Mouse (Mus musculus): ENCODE results near the gene Zmat3. TPM values are rescaled to one million over a fixed set of nuclear protein-coding genes. Genes with fewer than 3 reads are reported as not detected.

Zmat3 gene
- polyA plus RNA-seq, 1 experiment from 2014 or later = 9.1 TPM

- Histone ChIP-seq H3K4me3 (replicated peaks; ENCODE audit: low read length) (no peak overlapping the region), H3K36me3 (replicated peaks; ENCODE audit: control insufficient read depth, insufficient read depth) (no peaks in the 10 kb centered on the region), H3K4me1 (replicated peaks; ENCODE audit: control insufficient read depth, insufficient read depth, low read length) (peaks cover 29% of the 10 kb centered on the region), H3K9me3 (ENCODE audit: control insufficient read depth, low read length) (no peaks in the 10 kb centered on the region), H3K27me3 (ENCODE audit: control insufficient read depth, insufficient read depth, low read length) (no peaks in the 10 kb centered on the region), H3K27ac (no peak overlapping the region), H3K4me2 (replicated peaks) (peak overlapping the region; percentile 56; the same call in 1 of the 2 replicates), H3K9ac (no peak overlapping the region)
- DNase-seq (ENCODE audit: low spot score) = no peak
- 58% methylated on average over 4 of the region's 4 CpGs for WGBS
- no peak for ATAC-seq (ENCODE audit: low FRiP score)
These were observed 33.6 kb upstream of the Zmat3 start for GRCm38 (mm10) chr3:32399381-32399780.

GRCm38 (mm10) chr3:32398623-32399022, 32.8 kb upstream of the Zmat3 start:
- H3K27me3 ChIP-seq (ENCODE audit: control insufficient read depth, insufficient read depth, low read length) = no peaks in the 10 kb centered on the region
- ATAC-seq (ENCODE audit: low FRiP score) = no peak
- H3K9me3 ChIP-seq (ENCODE audit: control insufficient read depth, low read length) = no peaks in the 10 kb centered on the region
- H3K27ac ChIP-seq = no peak overlapping the region
- peak overlapping the region; percentile 56 for H3K4me2 ChIP-seq (replicated peaks)
- no peak for DNase-seq (ENCODE audit: low spot score)
- WGBS = 41% methylated on average over 4 of the region's 4 CpGs
- H3K4me1 ChIP-seq (replicated peaks; ENCODE audit: control insufficient read depth, insufficient read depth, low read length) = peaks cover 29% of the 10 kb centered on the region
- no peaks in the 10 kb centered on the region for H3K36me3 ChIP-seq (replicated peaks; ENCODE audit: control insufficient read depth, insufficient read depth)
- H3K9ac ChIP-seq = peak overlapping the region; percentile 95
- peak overlapping the region; percentile 92; the same call in 1 of the 2 replicates for H3K4me3 ChIP-seq (replicated peaks; ENCODE audit: low read length)

- ATAC-seq (ENCODE audit: low FRiP score) = no peak
- no peak for DNase-seq (ENCODE audit: low spot score)
- peak overlapping the region; percentile 96; the same call in 1 of the 2 replicates for H3K27ac ChIP-seq
- peak overlapping the region; percentile 56 for H3K4me2 ChIP-seq (replicated peaks)
- WGBS = 2% methylated on average over 7 of the region's 7 CpGs
- H3K27me3 ChIP-seq (ENCODE audit: control insufficient read depth, insufficient read depth, low read length) = no peaks in the 10 kb centered on the region
- peak overlapping the region; percentile 95 for H3K9ac ChIP-seq
- no peaks in the 10 kb centered on the region for H3K9me3 ChIP-seq (ENCODE audit: control insufficient read depth, low read length)
- peak overlapping the region; percentile 92 for H3K4me3 ChIP-seq (replicated peaks; ENCODE audit: low read length)
- H3K36me3 ChIP-seq (replicated peaks; ENCODE audit: control insufficient read depth, insufficient read depth) = no peaks in the 10 kb centered on the region
- H3K4me1 ChIP-seq (replicated peaks; ENCODE audit: control insufficient read depth, insufficient read depth, low read length) = peaks cover 29% of the 10 kb centered on the region
These were observed 32.3 kb upstream of the Zmat3 start for GRCm38 (mm10) chr3:32398175-32398538.

GRCm38 (mm10) chr3:32397461-32398174, 31.8 kb upstream of the Zmat3 start, which contains the start of gene Pik3ca:
Pik3ca (plus strand) TSS chr3:32397671.
- Histone ChIP-seq H3K4me3 (replicated peaks; ENCODE audit: low read length) (peak within 1 kb of the TSS; percentile 92), H3K27me3 (ENCODE audit: control insufficient read depth, insufficient read depth, low read length) (no peaks in the 10 kb centered on the region), H3K9me3 (ENCODE audit: control insufficient read depth, low read length) (no peaks in the 10 kb centered on the region), H3K4me1 (replicated peaks; ENCODE audit: control insufficient read depth, insufficient read depth, low read length) (peaks cover 29% of the 10 kb centered on the region), H3K4me2 (replicated peaks) (peak within 1 kb of the TSS; percentile 56), H3K36me3 (replicated peaks; ENCODE audit: control insufficient read depth, insufficient read depth) (no peaks in the 10 kb centered on the region), H3K27ac (peak within 1 kb of the TSS; percentile 96), H3K9ac (peak within 1 kb of the TSS; percentile 95)
- DNase-seq (ENCODE audit: low spot score) (peak; percentile 64), ATAC-seq (ENCODE audit: low FRiP score) (peak; percentile 66)
- under 1% methylated on average over 43 of the region's 65 CpGs for WGBS

GRCm38 (mm10) chr3:32396794-32397460, 31.1 kb upstream of the Zmat3 start:
- peak overlapping the region; percentile 96 for H3K27ac ChIP-seq
- peak overlapping the region; percentile 95 for H3K9ac ChIP-seq
- peaks cover 29% of the 10 kb centered on the region for H3K4me1 ChIP-seq (replicated peaks; ENCODE audit: control insufficient read depth, insufficient read depth, low read length)
- H3K4me3 ChIP-seq (replicated peaks; ENCODE audit: low read length) = peak overlapping the region; percentile 92
- H3K27me3 ChIP-seq (ENCODE audit: control insufficient read depth, insufficient read depth, low read length) = no peaks in the 10 kb centered on the region
- H3K36me3 ChIP-seq (replicated peaks; ENCODE audit: control insufficient read depth, insufficient read depth) = no peaks in the 10 kb centered on the region
- H3K9me3 ChIP-seq (ENCODE audit: control insufficient read depth, low read length) = no peaks in the 10 kb centered on the region
- WGBS = under 1% methylated on average over 53 of the region's 77 CpGs
- peak overlapping the region; percentile 56 for H3K4me2 ChIP-seq (replicated peaks)
- ATAC-seq (ENCODE audit: low FRiP score) (peak; percentile 99), DNase-seq (ENCODE audit: low spot score) (peak; percentile 96)

GRCm38 (mm10) chr3:32395771-32396551, 30.1 kb upstream of the Zmat3 start:
- Histone ChIP-seq H3K4me3 (replicated peaks; ENCODE audit: low read length) (peak overlapping the region; percentile 92), H3K36me3 (replicated peaks; ENCODE audit: control insufficient read depth, insufficient read depth) (no peaks in the 10 kb centered on the region), H3K4me2 (replicated peaks) (peak overlapping the region; percentile 56), H3K9ac (peak overlapping the region; percentile 95), H3K4me1 (replicated peaks; ENCODE audit: control insufficient read depth, insufficient read depth, low read length) (peaks cover 29% of the 10 kb centered on the region), H3K27ac (peak overlapping the region; percentile 96), H3K27me3 (ENCODE audit: control insufficient read depth, insufficient read depth, low read length) (no peaks in the 10 kb centered on the region), H3K9me3 (ENCODE audit: control insufficient read depth, low read length) (no peaks in the 10 kb centered on the region)
- DNase-seq (ENCODE audit: low spot score) (peak; percentile 26), ATAC-seq (ENCODE audit: low FRiP score) (no peak)
- 28% methylated on average over 23 of the region's 24 CpGs for WGBS

- no peak for ATAC-seq (ENCODE audit: low FRiP score)
- Histone ChIP-seq H3K27ac (no peak overlapping the region), H3K36me3 (replicated peaks; ENCODE audit: control insufficient read depth, insufficient read depth) (no peaks in the 10 kb centered on the region), H3K9me3 (ENCODE audit: control insufficient read depth, low read length) (no peaks in the 10 kb centered on the region), H3K4me1 (replicated peaks; ENCODE audit: control insufficient read depth, insufficient read depth, low read length) (peaks cover 14% of the 10 kb centered on the region; the same call in 1 of the 2 replicates), H3K27me3 (ENCODE audit: control insufficient read depth, insufficient read depth, low read length) (no peaks in the 10 kb centered on the region), H3K9ac (no peak overlapping the region), H3K4me3 (replicated peaks; ENCODE audit: low read length) (no peak overlapping the region), H3K4me2 (replicated peaks) (no peak overlapping the region)
- DNase-seq (ENCODE audit: low spot score) = no peak
- 90% methylated on average over 8 of the region's 8 CpGs for WGBS
These were observed 28.2 kb upstream of the Zmat3 start for GRCm38 (mm10) chr3:32393986-32394385.

GRCm38 (mm10) chr3:32392841-32393240, 27.0 kb upstream of the Zmat3 start:
- Histone ChIP-seq H3K4me1 (replicated peaks; ENCODE audit: control insufficient read depth, insufficient read depth, low read length) (0 out of 2 replicates have a peak, but pooled peaks cover 5% of the 10 kb centered on the region), H3K27ac (no peak overlapping the region), H3K4me2 (replicated peaks) (no peak overlapping the region), H3K9ac (no peak overlapping the region), H3K4me3 (replicated peaks; ENCODE audit: low read length) (no peak overlapping the region), H3K36me3 (replicated peaks; ENCODE audit: control insufficient read depth, insufficient read depth) (no peaks in the 10 kb centered on the region), H3K9me3 (ENCODE audit: control insufficient read depth, low read length) (no peaks in the 10 kb centered on the region), H3K27me3 (ENCODE audit: control insufficient read depth, insufficient read depth, low read length) (no peaks in the 10 kb centered on the region)
- WGBS = 89% methylated on average over 4 of the region's 4 CpGs
- DNase-seq (ENCODE audit: low spot score) (no peak), ATAC-seq (ENCODE audit: low FRiP score) (no peak)

- H3K36me3 ChIP-seq (replicated peaks; ENCODE audit: control insufficient read depth, insufficient read depth) = no peaks in the 10 kb centered on the region
- H3K9ac ChIP-seq = no peak overlapping the region
- no peak overlapping the region for H3K4me3 ChIP-seq (replicated peaks; ENCODE audit: low read length)
- H3K27me3 ChIP-seq (ENCODE audit: control insufficient read depth, insufficient read depth, low read length) = no peaks in the 10 kb centered on the region
- ATAC-seq (ENCODE audit: low FRiP score) = no peak
- 81% methylated on average over 3 of the region's 3 CpGs for WGBS
- no peak overlapping the region for H3K27ac ChIP-seq
- no peaks in the 10 kb centered on the region for H3K4me1 ChIP-seq (replicated peaks; ENCODE audit: control insufficient read depth, insufficient read depth, low read length)
- DNase-seq (ENCODE audit: low spot score) = no peak
- no peaks in the 10 kb centered on the region for H3K9me3 ChIP-seq (ENCODE audit: control insufficient read depth, low read length)
- H3K4me2 ChIP-seq (replicated peaks) = no peak overlapping the region
These were observed 15.7 kb upstream of the Zmat3 start for GRCm38 (mm10) chr3:32381556-32381955.
